Mouse (Mus musculus): ENCODE measurements around the gene Siah1b. TPM values are rescaled to one million over a fixed set of nuclear protein-coding genes. Genes with fewer than 3 reads are reported as not detected.

Siah1b gene
- total and polyA plus RNA-seq, 3 experiments: 11.5 to 29.3 (median 21.5) TPM

GRCm38 (mm10) chrX:164066185-164066584 lies 10.1 kb downstream of the Siah1b start:
- Histone ChIP-seq H3K36me3 (replicated peaks in 1 of 2; ENCODE audit: control insufficient read depth in 1 of 2, insufficient read depth in 1 of 2, low read length in 1 of 2) (peaks cover 2 to 3% of the 10 kb centered on the region in 2 experiments), H3K9ac (ENCODE audit: insufficient read depth, low read depth) (no peak overlapping the region), H3K79me2 (replicated peaks; ENCODE audit: control insufficient read depth, extremely low read depth, insufficient read depth, poor library complexity, severe bottlenecking) (no peaks in the 10 kb centered on the region), H3K9me3 (replicated peaks; ENCODE audit: low read length) (no peaks in the 10 kb centered on the region), H3K4me2 (ENCODE audit: insufficient read depth, low read depth, poor library complexity, severe bottlenecking) (no peak overlapping the region), H3K27me3 (replicated peaks) (no peaks in the 10 kb centered on the region), H3K4me3 (replicated peaks in 1 of 3; ENCODE audit: low read depth in 2 of 3, low read length in 2 of 3, poor library complexity in 1 of 3) (no peak overlapping the region), H3K27ac (ENCODE audit: insufficient read depth, low read depth) (no peak overlapping the region), H3K4me1 (ENCODE audit: control insufficient read depth in 1 of 2, insufficient read depth in 2 of 2) (no peaks in the 10 kb centered on the region)
- in situ Hi-C loops (cut with MboI; ENCODE audit: low pct_ligation_motif_present, low pct_unique_long_range_greater_than_20kb, low sequenced_read_pairs): no loop called here
- dilution Hi-C loops (cut with MboI; ENCODE audit: extremely low pct_ligation_motif_present, extremely low pct_unique_long_range_greater_than_20kb, low sequenced_read_pairs): no loop called here
- no peak for TF ChIP-seq ELF1 (IDR thresholded peaks at IDR 0.05; ENCODE audit: low read depth, low read length)
- TF ChIP-seq SMC3 (IDR thresholded peaks at IDR 0.05; ENCODE audit: low read depth, low read length): peak; percentile 61
- no peak for TF ChIP-seq NRF1 (IDR thresholded peaks at IDR 0.05; ENCODE audit: low read depth, low read length)
- no peak for TF ChIP-seq USF2 (conservative IDR thresholded peaks at IDR 0.05; ENCODE audit: low read depth, low read length)
- no peak for TF ChIP-seq MXI1 (IDR thresholded peaks at IDR 0.05; ENCODE audit: low read depth, low read length)
- peak; percentile 77 for TF ChIP-seq RAD21 (IDR thresholded peaks at IDR 0.05; ENCODE audit: low read depth, low read length)
- peak; percentile 21 to 78; a peak in 2 of 4 replicates for TF ChIP-seq CTCF (conservative IDR thresholded peaks at IDR 0.05 in 1 of 2, IDR thresholded peaks at IDR 0.05 in 1 of 2; ENCODE audit: low read depth in 2 of 2, low read length in 2 of 2)
- TF ChIP-seq JUN (IDR thresholded peaks at IDR 0.05; ENCODE audit: insufficient read depth, low read depth, low read length): no peak
- TF ChIP-seq NELFE (IDR thresholded peaks at IDR 0.05; ENCODE audit: low read depth, low read length): no peak
- no peak for TF ChIP-seq RCOR1 (conservative IDR thresholded peaks at IDR 0.05; ENCODE audit: low read depth, low read length)
- no peak for TF ChIP-seq ETS1 (conservative IDR thresholded peaks at IDR 0.05; ENCODE audit: low read depth, low read length)
- TF ChIP-seq ZC3H11A (IDR thresholded peaks at IDR 0.05; ENCODE audit: low read depth, low read length): no peak
- peak; percentile 75 for DNase-seq (ENCODE audit: extremely low read depth)

DNA sequence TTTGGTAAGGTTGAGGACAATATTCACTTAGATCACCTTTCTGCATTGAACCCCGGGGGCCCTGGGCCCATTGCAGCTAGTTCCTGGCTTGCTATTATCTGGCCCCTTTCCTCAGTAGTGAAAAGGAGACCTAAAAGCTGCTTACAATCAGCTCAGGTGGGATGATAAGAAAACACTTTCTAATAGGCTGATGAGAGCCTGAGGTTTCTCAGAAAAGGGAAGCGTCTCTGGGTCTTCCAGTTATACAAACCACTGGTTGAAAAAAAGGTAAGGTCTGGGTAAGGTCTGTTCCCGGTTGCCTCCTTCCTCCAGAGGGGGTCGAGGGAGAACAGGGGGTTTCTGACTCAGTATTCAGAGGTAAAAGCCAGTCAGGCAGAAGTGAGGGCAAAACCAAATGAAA lies 17.2 kb downstream of the Siah1b start:
- no peak overlapping the region for H3K4me2 ChIP-seq (ENCODE audit: insufficient read depth, low read depth, poor library complexity, severe bottlenecking)
- H3K9me3 ChIP-seq (replicated peaks; ENCODE audit: low read length): no peaks in the 10 kb centered on the region
- no peaks in the 10 kb centered on the region for H3K79me2 ChIP-seq (replicated peaks; ENCODE audit: control insufficient read depth, extremely low read depth, insufficient read depth, poor library complexity, severe bottlenecking)
- no peak overlapping the region for H3K9ac ChIP-seq (ENCODE audit: insufficient read depth, low read depth)
- no peak overlapping the region for H3K27ac ChIP-seq (ENCODE audit: insufficient read depth, low read depth)
- dilution Hi-C loops (cut with MboI; ENCODE audit: extremely low pct_ligation_motif_present, extremely low pct_unique_long_range_greater_than_20kb, low sequenced_read_pairs) (no loop called here), in situ Hi-C loops (cut with MboI; ENCODE audit: low pct_ligation_motif_present, low pct_unique_long_range_greater_than_20kb, low sequenced_read_pairs) (no loop called here)
- no peaks in the 10 kb centered on the region for H3K36me3 ChIP-seq (replicated peaks in 1 of 2; ENCODE audit: control insufficient read depth in 1 of 2, insufficient read depth in 1 of 2, low read length in 1 of 2)
- H3K4me1 ChIP-seq (ENCODE audit: control insufficient read depth in 1 of 2, insufficient read depth in 2 of 2): no peaks in the 10 kb centered on the region
- no peak overlapping the region for H3K4me3 ChIP-seq (replicated peaks in 1 of 3; ENCODE audit: low read depth in 2 of 3, low read length in 2 of 3, poor library complexity in 1 of 3)
- H3K27me3 ChIP-seq (replicated peaks): no peaks in the 10 kb centered on the region
- no peak for DNase-seq (ENCODE audit: extremely low read depth)
- TF ChIP-seq EP300 (IDR thresholded peaks at IDR 0.05; ENCODE audit: low read length) (no peak), ETS1 (conservative IDR thresholded peaks at IDR 0.05; ENCODE audit: low read depth, low read length) (no peak), RCOR1 (conservative IDR thresholded peaks at IDR 0.05; ENCODE audit: low read depth, low read length) (no peak)

GRCm38 (mm10) chrX:164058523-164058922 lies 17.8 kb downstream of the Siah1b start:
- TF ChIP-seq MXI1 (IDR thresholded peaks at IDR 0.05; ENCODE audit: low read depth, low read length) (no peak), MAFK (IDR thresholded peaks at IDR 0.05; ENCODE audit: insufficient replicate concordance, low read length) (no peak), GABPA (IDR thresholded peaks at IDR 0.05; ENCODE audit: insufficient replicate concordance, low read depth, low read length) (no peak), USF1 (IDR thresholded peaks at IDR 0.05; ENCODE audit: low read depth, low read length) (no peak), NRF1 (IDR thresholded peaks at IDR 0.05; ENCODE audit: low read depth, low read length) (no peak), JUN (IDR thresholded peaks at IDR 0.05; ENCODE audit: insufficient read depth, low read depth, low read length) (no peak), USF2 (conservative IDR thresholded peaks at IDR 0.05; ENCODE audit: low read depth, low read length) (no peak), MAZ (IDR thresholded peaks at IDR 0.05; ENCODE audit: low read depth, low read length) (no peak), EP300 (IDR thresholded peaks at IDR 0.05; ENCODE audit: low read length) (no peak), RCOR1 (conservative IDR thresholded peaks at IDR 0.05; ENCODE audit: low read depth, low read length) (no peak), BHLHE40 (IDR thresholded peaks at IDR 0.05; ENCODE audit: low read depth, low read length) (no peak), ZKSCAN1 (IDR thresholded peaks at IDR 0.05; ENCODE audit: borderline replicate concordance, low read depth, low read length) (no peak), TCF12 (IDR thresholded peaks at IDR 0.05; ENCODE audit: low read depth, low read length) (no peak), PAX5 (IDR thresholded peaks at IDR 0.05; ENCODE audit: low read length) (no peak), SIN3A (IDR thresholded peaks at IDR 0.05; ENCODE audit: low read length) (no peak)
- H3K4me1 ChIP-seq (ENCODE audit: control insufficient read depth in 1 of 2, insufficient read depth in 2 of 2): no peaks in the 10 kb centered on the region
- dilution Hi-C loops (cut with MboI; ENCODE audit: extremely low pct_ligation_motif_present, extremely low pct_unique_long_range_greater_than_20kb, low sequenced_read_pairs): no loop called here

More at GRCm38 (mm10) chrX:164058523-164058922, 17.8 kb downstream of the Siah1b start:
- Histone ChIP-seq H3K27ac (ENCODE audit: insufficient read depth, low read depth) (no peak overlapping the region), H3K9me3 (replicated peaks; ENCODE audit: low read length) (no peaks in the 10 kb centered on the region), H3K36me3 (replicated peaks in 1 of 2; ENCODE audit: control insufficient read depth in 1 of 2, insufficient read depth in 1 of 2, low read length in 1 of 2) (no peaks in the 10 kb centered on the region), H3K79me2 (replicated peaks; ENCODE audit: control insufficient read depth, extremely low read depth, insufficient read depth, poor library complexity, severe bottlenecking) (no peaks in the 10 kb centered on the region), H3K9ac (ENCODE audit: insufficient read depth, low read depth) (no peak overlapping the region), H3K4me3 (replicated peaks in 1 of 3; ENCODE audit: low read depth in 2 of 3, low read length in 2 of 3, poor library complexity in 1 of 3) (no peak overlapping the region), H3K27me3 (replicated peaks) (no peaks in the 10 kb centered on the region), H3K4me2 (ENCODE audit: insufficient read depth, low read depth, poor library complexity, severe bottlenecking) (no peak overlapping the region)
- in situ Hi-C loops (cut with MboI; ENCODE audit: low pct_ligation_motif_present, low pct_unique_long_range_greater_than_20kb, low sequenced_read_pairs): no loop called here
- no peak for DNase-seq (ENCODE audit: extremely low read depth)
